Mouse (Mus musculus): ENCODE measurements at regions not wholly inside any gene's neighbourhood (a gene's known extent, or its start where the extent isn't known, plus 50 kb on each side); places are given as distances from the start of the nearest gene placed in this dataset.
A peak's percentile ranks its signal among the peaks of the same experiment; 100 is the strongest.

DNA sequence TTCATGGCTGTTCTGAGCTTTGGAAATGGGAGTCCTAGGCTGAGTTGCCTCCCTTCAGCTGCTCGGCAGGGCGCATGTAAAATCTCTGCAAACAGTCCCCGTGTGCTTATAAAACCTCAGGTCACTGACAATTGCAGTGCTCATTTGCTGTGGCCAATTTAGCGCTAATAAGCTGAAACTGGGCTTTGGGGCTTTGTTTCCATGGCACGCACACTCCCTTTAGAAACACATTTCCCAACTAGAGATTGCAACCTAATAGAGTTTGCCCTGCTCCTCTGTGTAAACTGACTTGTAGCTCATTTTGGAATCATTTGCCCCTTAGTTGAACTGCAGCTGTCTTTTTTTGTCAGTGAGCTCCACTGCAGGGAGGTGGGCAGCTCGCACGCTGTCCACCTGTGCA, 148.7 kb upstream of the Npvf start:
- H3K27ac ChIP-seq (ENCODE audit: low read length) = no peak overlapping the region
- WGBS = 51% methylated on average over 7 of the region's 7 CpGs
- peaks cover 14% of the 10 kb centered on the region for H3K4me1 ChIP-seq (ENCODE audit: insufficient read depth, low read length)
- no peak for ATAC-seq (ENCODE audit: low FRiP score, low TSS enrichment)
- H3K4me2 ChIP-seq (replicated peaks; ENCODE audit: low read depth, low read length) = no peak overlapping the region
- H3K36me3 ChIP-seq (ENCODE audit: insufficient read depth, low read length) = no peaks in the 10 kb centered on the region
- no peak overlapping the region for H3K9ac ChIP-seq (replicated peaks; ENCODE audit: low read length)
- H3K27me3 ChIP-seq (ENCODE audit: insufficient read depth, low read length) = 0 out of 2 replicates have a peak, but pooled peaks cover 2% of the 10 kb centered on the region
- H3K4me3 ChIP-seq (ENCODE audit: low read length) = no peak overlapping the region
- no peaks in the 10 kb centered on the region for H3K9me3 ChIP-seq (ENCODE audit: low read length)

- no peak overlapping the region for H3K9ac ChIP-seq (replicated peaks; ENCODE audit: low read length)
- 0 out of 2 replicates have a peak, but pooled peaks cover 2% of the 10 kb centered on the region for H3K27me3 ChIP-seq (ENCODE audit: insufficient read depth, low read length)
- no peak overlapping the region for H3K27ac ChIP-seq (ENCODE audit: low read length)
- 92% methylated on average over 4 of the region's 4 CpGs for WGBS
- H3K9me3 ChIP-seq (ENCODE audit: low read length) = no peaks in the 10 kb centered on the region
- H3K4me3 ChIP-seq (ENCODE audit: low read length) = no peak overlapping the region
- H3K36me3 ChIP-seq (ENCODE audit: insufficient read depth, low read length) = no peaks in the 10 kb centered on the region
- no peak overlapping the region for H3K4me2 ChIP-seq (replicated peaks; ENCODE audit: low read depth, low read length)
- H3K4me1 ChIP-seq (ENCODE audit: insufficient read depth, low read length) = peaks cover 28% of the 10 kb centered on the region
- ATAC-seq (ENCODE audit: low FRiP score, low TSS enrichment) = no peak
Measured at GRCm38 (mm10) chr6:50804477-50805005, 150.3 kb upstream of the Npvf start.

GRCm38 (mm10) chr6:50806376-50807077, 152.3 kb upstream of the Npvf start:
- WGBS = 15% methylated on average over 7 of the region's 7 CpGs
- Histone ChIP-seq H3K4me3 (ENCODE audit: low read length) (no peak overlapping the region), H3K4me1 (ENCODE audit: insufficient read depth, low read length) (peaks cover 33% of the 10 kb centered on the region), H3K27me3 (ENCODE audit: insufficient read depth, low read length) (0 out of 2 replicates have a peak, but pooled peaks cover 2% of the 10 kb centered on the region), H3K27ac (ENCODE audit: low read length) (no peak overlapping the region), H3K9ac (replicated peaks; ENCODE audit: low read length) (no peak overlapping the region), H3K9me3 (ENCODE audit: low read length) (no peaks in the 10 kb centered on the region), H3K36me3 (ENCODE audit: insufficient read depth, low read length) (no peaks in the 10 kb centered on the region), H3K4me2 (replicated peaks; ENCODE audit: low read depth, low read length) (no peak overlapping the region)
- ATAC-seq (ENCODE audit: low FRiP score, low TSS enrichment) = peak; percentile 43; the same call in 1 of the 2 replicates

DNA sequence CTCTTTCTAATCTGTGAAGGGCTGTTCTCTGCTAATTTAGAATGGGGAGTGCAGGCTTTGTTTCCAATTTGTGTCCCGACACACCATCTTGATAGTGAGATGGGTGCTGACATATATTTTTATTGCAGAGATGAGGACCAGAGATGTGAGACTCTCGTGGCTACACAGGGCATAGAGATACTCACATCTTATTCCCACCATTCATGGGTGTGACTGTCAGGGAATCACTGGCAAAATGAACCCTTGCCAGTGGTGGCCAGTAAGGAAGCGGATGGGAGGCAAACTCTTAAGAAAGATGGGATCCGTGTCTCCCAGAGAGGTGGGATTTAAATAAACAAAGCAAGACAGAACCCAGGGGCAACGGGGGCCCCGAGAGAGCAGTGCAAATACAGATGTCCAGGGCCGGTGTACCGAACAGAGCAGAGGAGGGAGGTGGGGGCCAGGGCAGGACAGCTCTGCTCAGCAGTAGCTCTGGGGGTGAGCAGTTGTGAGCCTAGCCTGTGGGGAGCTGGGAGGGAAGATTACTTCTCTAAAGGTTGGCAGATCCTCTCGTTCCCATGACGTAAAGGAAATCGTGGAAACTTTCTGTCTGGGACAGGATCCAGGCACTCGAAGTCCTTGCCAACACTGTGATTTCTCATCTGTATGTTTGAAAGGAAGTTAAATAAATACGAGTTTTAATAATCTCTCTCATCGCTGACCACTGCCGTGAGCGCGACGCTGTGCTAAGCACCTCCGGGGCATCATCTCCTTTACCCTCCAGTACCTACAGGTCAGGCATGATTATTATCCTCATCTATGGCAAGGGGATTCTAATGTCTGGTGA, 153.2 kb upstream of the Npvf start:
- Histone ChIP-seq H3K4me3 (ENCODE audit: low read length) (no peak overlapping the region), H3K9ac (replicated peaks; ENCODE audit: low read length) (peak overlapping the region; percentile 40; the same call in 1 of the 2 replicates), H3K27me3 (ENCODE audit: insufficient read depth, low read length) (0 out of 2 replicates have a peak, but pooled peaks cover 2% of the 10 kb centered on the region), H3K9me3 (ENCODE audit: low read length) (no peaks in the 10 kb centered on the region), H3K36me3 (ENCODE audit: insufficient read depth, low read length) (no peaks in the 10 kb centered on the region), H3K27ac (ENCODE audit: low read length) (peak overlapping the region; percentile 48), H3K4me1 (ENCODE audit: insufficient read depth, low read length) (peaks cover 33% of the 10 kb centered on the region), H3K4me2 (replicated peaks; ENCODE audit: low read depth, low read length) (0 out of 2 replicates have a peak overlapping the region, but pooled peaks have one; percentile 19)
- ATAC-seq (ENCODE audit: low FRiP score, low TSS enrichment) = peak; percentile 64; the same call in 1 of the 2 replicates
- 53% methylated on average over 19 of the region's 19 CpGs for WGBS

DNA sequence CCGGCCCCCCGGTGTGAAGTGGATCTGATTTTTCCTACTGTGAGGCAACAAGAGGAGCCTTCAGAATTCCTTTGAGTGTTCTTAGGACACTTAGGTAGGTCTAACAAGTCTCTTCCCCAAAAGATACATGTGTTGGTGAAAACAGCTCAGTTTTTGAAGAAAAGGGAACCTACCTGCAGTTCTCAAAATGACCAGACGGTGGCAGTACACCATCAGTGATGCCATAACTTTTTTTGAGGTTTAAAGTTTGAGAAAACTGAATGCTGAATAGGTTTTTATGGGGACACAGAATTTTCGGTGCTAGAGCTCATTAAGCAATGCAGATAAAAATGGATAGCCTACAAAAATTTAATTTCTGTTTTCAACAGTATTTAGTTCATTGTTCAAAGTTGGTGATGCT, 153.9 kb upstream of the Npvf start:
- peak overlapping the region; percentile 11; the same call in 1 of the 2 replicates for H3K4me3 ChIP-seq (ENCODE audit: low read length)
- H3K4me2 ChIP-seq (replicated peaks; ENCODE audit: low read depth, low read length) = peak overlapping the region; percentile 44
- peak overlapping the region; percentile 95 for H3K27ac ChIP-seq (ENCODE audit: low read length)
- H3K9ac ChIP-seq (replicated peaks; ENCODE audit: low read length) = 0 out of 2 replicates have a peak overlapping the region, but pooled peaks have one; percentile 53
- no peaks in the 10 kb centered on the region for H3K36me3 ChIP-seq (ENCODE audit: insufficient read depth, low read length)
- peaks cover 41% of the 10 kb centered on the region for H3K4me1 ChIP-seq (ENCODE audit: insufficient read depth, low read length)
- WGBS = 8% methylated on average over 4 of the region's 4 CpGs
- no peak for ATAC-seq (ENCODE audit: low FRiP score, low TSS enrichment)
- H3K27me3 ChIP-seq (ENCODE audit: insufficient read depth, low read length) = 0 out of 2 replicates have a peak, but pooled peaks cover 2% of the 10 kb centered on the region
- no peaks in the 10 kb centered on the region for H3K9me3 ChIP-seq (ENCODE audit: low read length)

GRCm38 (mm10) chr6:50808811-50809668, 154.8 kb upstream of the Npvf start:
- Histone ChIP-seq H3K27ac (ENCODE audit: low read length) (peak overlapping the region; percentile 95), H3K9ac (replicated peaks; ENCODE audit: low read length) (peak overlapping the region; percentile 50; the same call in 1 of the 2 replicates), H3K4me2 (replicated peaks; ENCODE audit: low read depth, low read length) (peak overlapping the region; percentile 44), H3K4me1 (ENCODE audit: insufficient read depth, low read length) (peaks cover 44% of the 10 kb centered on the region), H3K9me3 (ENCODE audit: low read length) (no peaks in the 10 kb centered on the region), H3K4me3 (ENCODE audit: low read length) (peak overlapping the region; percentile 17), H3K36me3 (ENCODE audit: insufficient read depth, low read length) (no peaks in the 10 kb centered on the region), H3K27me3 (ENCODE audit: insufficient read depth, low read length) (no peaks in the 10 kb centered on the region)
- 11% methylated on average over 24 of the region's 24 CpGs for WGBS
- peak; percentile 56; the same call in 1 of the 2 replicates for ATAC-seq (ENCODE audit: low FRiP score, low TSS enrichment)

- peaks cover 44% of the 10 kb centered on the region for H3K4me1 ChIP-seq (ENCODE audit: insufficient read depth, low read length)
- peak overlapping the region; percentile 95 for H3K27ac ChIP-seq (ENCODE audit: low read length)
Measured at GRCm38 (mm10) chr6:50809669-50809983, 155.4 kb upstream of the Npvf start.

GRCm38 (mm10) chr6:50814936-50815500, 160.8 kb upstream of the Npvf start:
- no peak for ATAC-seq (ENCODE audit: low FRiP score, low TSS enrichment)
- no peak overlapping the region for H3K9ac ChIP-seq (replicated peaks; ENCODE audit: low read length)
- H3K4me3 ChIP-seq (ENCODE audit: low read length) = no peak overlapping the region
- no peak overlapping the region for H3K27ac ChIP-seq (ENCODE audit: low read length)
- no peaks in the 10 kb centered on the region for H3K27me3 ChIP-seq (ENCODE audit: insufficient read depth, low read length)
- no peaks in the 10 kb centered on the region for H3K36me3 ChIP-seq (ENCODE audit: insufficient read depth, low read length)
- H3K4me2 ChIP-seq (replicated peaks; ENCODE audit: low read depth, low read length) = no peak overlapping the region
- 61% methylated on average over 10 of the region's 10 CpGs for WGBS
- peaks cover 37% of the 10 kb centered on the region for H3K4me1 ChIP-seq (ENCODE audit: insufficient read depth, low read length)
- H3K9me3 ChIP-seq (ENCODE audit: low read length) = no peaks in the 10 kb centered on the region

More at GRCm38 (mm10) chr6:50809669-50809983, 155.4 kb upstream of the Npvf start:
- Histone ChIP-seq H3K4me3 (ENCODE audit: low read length) (0 out of 2 replicates have a peak overlapping the region, but pooled peaks have one; percentile 17), H3K9me3 (ENCODE audit: low read length) (no peaks in the 10 kb centered on the region), H3K4me2 (replicated peaks; ENCODE audit: low read depth, low read length) (peak overlapping the region; percentile 44), H3K36me3 (ENCODE audit: insufficient read depth, low read length) (no peaks in the 10 kb centered on the region), H3K27me3 (ENCODE audit: insufficient read depth, low read length) (no peaks in the 10 kb centered on the region), H3K9ac (replicated peaks; ENCODE audit: low read length) (peak overlapping the region; percentile 50; the same call in 1 of the 2 replicates)
- 10% methylated on average over 4 of the region's 4 CpGs for WGBS
- no peak for ATAC-seq (ENCODE audit: low FRiP score, low TSS enrichment)

DNA sequence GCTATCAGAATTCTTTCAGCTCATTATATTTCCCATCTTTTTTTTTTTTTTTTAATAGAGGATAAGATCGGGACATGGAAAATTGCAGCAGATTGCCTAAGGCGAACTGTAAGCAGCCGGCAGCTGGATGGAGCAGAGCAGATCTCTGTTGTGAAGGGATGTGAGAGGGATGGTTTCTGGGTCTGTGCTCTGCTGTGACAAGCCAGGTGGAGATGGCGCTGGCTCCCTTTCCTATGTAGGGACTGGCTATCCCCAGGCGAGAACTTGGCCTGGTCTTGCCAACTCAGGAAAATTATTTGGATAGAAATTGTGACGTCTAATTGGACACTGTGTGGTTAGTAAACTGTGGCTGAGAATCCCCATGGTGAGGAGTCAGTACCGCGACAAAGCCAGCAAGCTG, 161.3 kb upstream of the Npvf start:
- Histone ChIP-seq H3K4me1 (ENCODE audit: insufficient read depth, low read length) (peaks cover 43% of the 10 kb centered on the region), H3K9ac (replicated peaks; ENCODE audit: low read length) (no peak overlapping the region), H3K27me3 (ENCODE audit: insufficient read depth, low read length) (no peaks in the 10 kb centered on the region), H3K27ac (ENCODE audit: low read length) (no peak overlapping the region), H3K4me2 (replicated peaks; ENCODE audit: low read depth, low read length) (no peak overlapping the region), H3K9me3 (ENCODE audit: low read length) (no peaks in the 10 kb centered on the region), H3K36me3 (ENCODE audit: insufficient read depth, low read length) (no peaks in the 10 kb centered on the region), H3K4me3 (ENCODE audit: low read length) (no peak overlapping the region)
- ATAC-seq (ENCODE audit: low FRiP score, low TSS enrichment) = no peak
- 80% methylated on average over 8 of the region's 8 CpGs for whole genome bisulfite sequencing
